Mouse (Mus musculus): Measurements from ENCODE around the gene Jph2.

DNA sequence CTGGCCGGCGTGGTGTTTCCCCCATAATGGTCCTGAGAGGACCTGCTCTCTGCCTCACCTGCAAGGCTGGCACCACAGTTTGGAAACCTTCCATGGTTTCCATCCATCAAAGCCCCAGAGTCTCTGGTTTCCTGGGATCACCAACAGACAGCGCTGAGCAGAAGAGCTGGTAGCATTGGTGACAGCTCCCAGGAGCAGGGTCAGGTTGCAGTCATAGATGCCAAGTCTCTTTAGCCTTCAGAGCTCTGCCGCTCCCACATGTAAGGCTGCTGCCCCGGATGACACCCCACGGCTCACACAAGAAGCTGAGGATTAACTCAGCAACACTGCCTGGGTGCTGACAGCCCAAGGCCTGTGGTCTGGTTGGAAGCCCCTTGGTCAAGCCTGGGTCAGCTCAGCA is 12.7 kb downstream of the Jph2 start:
- TF ChIP-seq POLR2A (IDR thresholded peaks at IDR 0.05; ENCODE audit: insufficient read depth, low read depth, low read length) = no peak
- no peak for TF ChIP-seq CTCF (IDR thresholded peaks at IDR 0.05; ENCODE audit: insufficient read depth, low read depth, low read length)
